Mouse (Mus musculus): Measurements from ENCODE around the gene Tmem123.

GRCm38 (mm10) chr9:7772773-7773454 lies 9.1 kb downstream of the Tmem123 start:
- no peak for TF ChIP-seq CTCF (IDR thresholded peaks at IDR 0.05; ENCODE audit: low read depth)
- no peak for TF ChIP-seq EP300 (IDR thresholded peaks at IDR 0.05; ENCODE audit: low read depth)
